Mouse (Mus musculus) layer of hippocampus, adult 11-12 months (tissue): ENCODE results near the gene Afg3l1.
"Not testable (repeated sequence)": the region's sequence is repeated elsewhere in the genome, so short reads cannot be mapped to it uniquely, and the experiment has no call there.

ENCODE experiments used
- DNase-seq: peaks from one replicate; pipeline ENCODE4 v3.0.0; 2022; ENCODE audit warnings: low spot score

Afg3l1 gene

DNA sequence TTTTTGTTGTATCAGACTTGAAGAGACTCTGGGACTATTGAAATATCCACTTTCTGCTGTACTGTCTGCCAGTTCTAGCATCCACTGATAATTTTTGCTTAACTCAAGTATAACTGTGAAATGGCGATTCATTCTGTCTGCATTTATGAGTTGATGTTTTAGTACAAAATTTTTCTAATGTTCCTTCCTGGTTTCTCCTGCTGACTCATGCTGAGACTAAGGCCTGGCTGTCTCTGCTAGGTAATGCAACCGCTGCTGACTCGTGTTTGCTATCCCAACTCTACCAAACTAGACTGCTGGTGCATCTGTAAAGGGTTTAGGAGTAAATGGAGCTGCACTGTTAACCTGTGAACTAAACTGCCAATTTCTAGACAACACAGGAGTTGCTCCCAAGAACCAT lies 10.2 kb upstream of the Afg3l1 start:
- no peak for DNase-seq

- not testable (repeated sequence) for DNase-seq
Measured at GRCm38 (mm10) chr8:123472991-123473390, 4.7 kb upstream of the Afg3l1 start.

GRCm38 (mm10) chr8:123474549-123474948 lies 3.2 kb upstream of the Afg3l1 start:
- DNase-seq = not testable (repeated sequence)

DNA sequence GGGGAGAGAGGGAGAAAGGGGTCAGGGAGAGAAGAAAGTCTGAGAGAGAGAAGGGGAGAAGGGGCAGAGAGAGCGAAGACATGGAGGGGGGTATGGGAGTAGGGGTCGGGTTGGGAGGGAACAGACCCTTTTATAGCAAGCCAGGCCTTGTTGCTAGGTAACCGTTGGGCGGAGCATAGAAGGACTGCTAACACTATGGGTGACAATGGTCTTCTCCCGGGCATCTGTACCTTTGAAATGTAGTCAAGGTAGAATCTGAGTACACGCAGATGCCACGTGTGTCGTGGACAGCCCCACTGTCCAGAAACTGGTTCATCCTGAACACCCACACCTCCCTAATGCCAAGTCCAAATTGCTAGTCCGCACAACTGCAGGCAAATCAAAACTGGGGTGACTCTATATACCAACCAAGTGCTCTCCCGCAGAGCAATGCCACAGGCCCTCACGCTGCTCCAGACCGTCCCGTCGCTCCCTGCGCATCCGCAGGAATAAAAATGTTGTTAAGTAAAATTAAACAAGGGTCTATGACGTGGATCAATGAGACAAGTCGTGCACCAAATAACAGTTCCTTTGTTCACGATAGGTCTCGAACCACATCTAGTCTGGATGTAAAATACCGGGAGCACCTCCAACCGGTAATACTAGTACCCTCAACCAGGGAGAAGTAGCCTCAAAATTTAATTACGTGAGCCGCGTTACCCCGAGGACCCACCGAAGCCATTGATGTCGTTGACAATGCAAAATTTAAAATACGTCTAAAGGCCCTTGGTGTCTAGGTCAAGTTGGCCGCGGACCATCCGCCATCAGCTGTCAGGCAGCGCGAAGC lies 579 bp upstream of the Afg3l1 start:
- peak; percentile 28 for DNase-seq

DNA sequence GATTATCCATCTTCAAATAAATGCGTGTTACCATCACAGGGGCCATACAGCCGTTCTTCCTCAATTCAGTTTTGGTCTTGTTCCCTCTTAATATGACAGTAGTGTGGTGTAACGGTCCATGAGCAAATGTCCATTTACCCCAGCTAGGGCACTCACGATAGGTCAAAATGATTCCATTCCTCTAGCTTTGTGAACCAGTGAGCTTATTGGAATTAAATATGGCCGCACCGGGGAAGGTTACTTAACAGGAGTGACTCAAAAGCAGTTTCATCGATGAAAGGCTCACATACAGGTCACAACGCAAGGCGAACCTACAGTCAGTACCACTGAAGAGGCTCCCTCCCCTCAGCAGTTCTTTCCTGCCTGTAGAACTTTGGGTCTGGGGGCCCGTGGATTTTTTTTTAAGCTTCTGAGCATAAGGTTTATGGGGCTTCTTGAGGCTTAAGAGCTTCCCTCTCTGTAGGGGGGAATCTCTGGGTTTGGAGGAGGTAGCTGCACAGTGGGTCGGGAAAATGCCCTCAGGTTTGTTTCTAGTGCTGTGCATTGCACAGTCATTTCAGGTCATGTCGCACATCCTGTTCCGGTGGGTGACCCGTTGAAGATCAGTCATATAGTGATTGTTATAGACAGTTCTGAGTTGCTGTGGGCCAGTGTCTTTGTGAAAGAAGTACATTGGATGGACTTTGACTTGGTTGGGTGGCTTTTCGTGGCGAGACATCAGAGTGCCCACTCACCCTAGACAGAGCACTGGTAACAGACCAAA lies 934 bp downstream of the Afg3l1 start:
- peak; percentile 19 for DNase-seq

DNA sequence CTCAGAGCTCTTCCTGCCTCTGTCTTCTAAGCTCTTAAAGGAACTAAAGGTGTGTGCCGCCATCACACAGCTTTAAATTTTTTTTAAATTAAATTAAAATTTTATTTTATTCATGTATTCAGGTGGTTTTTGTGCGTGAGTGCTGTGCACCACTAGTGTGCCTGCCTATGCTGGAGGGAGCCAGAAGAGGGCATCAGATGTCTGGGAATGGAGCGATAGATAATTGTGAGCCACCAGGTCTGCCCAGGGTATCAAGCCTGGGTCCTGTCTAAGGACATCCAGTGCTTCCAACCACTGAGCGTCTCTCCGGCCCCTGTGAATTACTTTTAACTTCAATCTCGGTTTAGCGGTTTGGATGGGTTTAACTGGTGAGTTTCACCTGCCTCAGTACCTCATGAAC lies 4.9 kb downstream of the Afg3l1 start:
- DNase-seq = no peak

- DNase-seq = no peak
Measured at GRCm38 (mm10) chr8:123491280-123492075, 13.8 kb downstream of the Afg3l1 start.

GRCm38 (mm10) chr8:123492898-123493297 lies 15.2 kb downstream of the Afg3l1 start:
- DNase-seq = no peak

GRCm38 (mm10) chr8:123497699-123498098 lies 20.0 kb downstream of the Afg3l1 start:
- no peak for DNase-seq

DNA sequence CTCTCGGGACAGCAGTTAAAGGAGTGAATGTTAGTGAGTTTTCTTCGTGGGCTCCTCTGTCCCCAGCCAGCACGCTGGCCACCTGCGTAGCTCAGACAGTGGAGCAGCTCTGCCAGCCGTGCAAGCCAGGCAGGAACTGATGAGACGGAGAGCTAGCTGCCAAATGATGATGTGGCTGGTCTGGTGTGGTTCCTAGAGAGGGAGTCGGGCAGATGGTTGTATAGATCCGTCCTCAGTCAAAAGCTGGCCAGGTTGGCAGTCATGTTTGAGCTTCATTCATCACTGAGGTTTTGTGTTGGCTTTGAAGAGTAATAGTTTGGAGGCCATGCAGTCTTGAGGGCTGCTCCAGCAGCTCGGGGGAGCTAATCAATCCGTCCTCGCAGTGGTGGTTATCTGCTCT lies 21.3 kb downstream of the Afg3l1 start:
- DNase-seq = peak; percentile 57

- DNase-seq = no peak
Measured at GRCm38 (mm10) chr8:123499556-123499955, 21.9 kb downstream of the Afg3l1 start.

DNA sequence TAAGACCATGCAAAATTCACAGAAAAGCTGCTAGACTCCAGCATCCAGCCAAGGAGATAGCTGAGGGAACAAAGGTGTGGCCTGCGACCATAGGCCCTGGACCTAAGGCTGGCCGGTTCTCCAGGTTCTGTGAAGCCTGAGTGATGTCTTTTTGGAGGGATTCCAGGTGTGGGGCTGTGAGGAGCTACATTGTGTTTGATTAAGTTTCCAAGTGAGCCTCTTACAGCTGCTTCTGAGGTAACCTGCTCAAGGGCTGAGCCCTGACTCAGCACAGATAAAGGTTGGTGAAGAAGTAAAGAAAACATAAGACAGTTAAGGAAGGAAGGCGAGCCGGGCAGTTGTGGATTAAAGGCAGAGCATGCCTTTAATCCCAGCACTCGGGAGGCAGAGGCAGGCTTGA lies 24.5 kb downstream of the Afg3l1 start:
- no peak for DNase-seq

DNA sequence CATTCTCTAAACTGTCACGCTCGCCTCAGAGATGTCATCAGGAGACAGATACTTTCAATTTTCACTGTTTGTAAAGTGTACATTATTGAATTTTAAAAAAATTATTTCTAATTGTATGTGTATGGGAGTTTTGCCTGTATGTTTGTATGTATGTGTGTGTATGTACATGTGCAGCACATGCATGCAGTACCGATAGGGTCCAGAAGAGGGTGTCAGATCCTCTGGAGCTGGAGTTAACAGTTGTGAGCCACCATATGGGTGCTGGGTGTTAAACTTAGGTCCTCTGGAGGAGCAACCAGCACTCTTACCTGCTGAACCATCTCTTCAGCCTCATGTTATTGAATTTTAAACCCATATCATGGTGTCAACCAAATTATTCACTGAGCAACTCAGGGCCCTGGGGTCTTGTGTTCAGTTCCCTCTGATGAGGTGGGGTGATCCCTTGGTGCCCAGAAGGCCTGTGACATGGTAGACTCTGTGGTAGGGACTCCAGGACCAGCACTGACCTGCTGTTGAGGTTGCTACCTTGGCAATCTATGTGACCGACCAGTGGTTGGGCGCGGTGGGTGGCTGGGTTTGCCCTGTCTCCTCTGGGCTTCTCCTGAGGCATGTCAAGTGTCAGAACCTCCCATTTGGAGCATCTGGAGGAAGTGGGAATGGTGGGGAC lies 26.2 kb downstream of the Afg3l1 start:
- no peak for DNase-seq

DNA sequence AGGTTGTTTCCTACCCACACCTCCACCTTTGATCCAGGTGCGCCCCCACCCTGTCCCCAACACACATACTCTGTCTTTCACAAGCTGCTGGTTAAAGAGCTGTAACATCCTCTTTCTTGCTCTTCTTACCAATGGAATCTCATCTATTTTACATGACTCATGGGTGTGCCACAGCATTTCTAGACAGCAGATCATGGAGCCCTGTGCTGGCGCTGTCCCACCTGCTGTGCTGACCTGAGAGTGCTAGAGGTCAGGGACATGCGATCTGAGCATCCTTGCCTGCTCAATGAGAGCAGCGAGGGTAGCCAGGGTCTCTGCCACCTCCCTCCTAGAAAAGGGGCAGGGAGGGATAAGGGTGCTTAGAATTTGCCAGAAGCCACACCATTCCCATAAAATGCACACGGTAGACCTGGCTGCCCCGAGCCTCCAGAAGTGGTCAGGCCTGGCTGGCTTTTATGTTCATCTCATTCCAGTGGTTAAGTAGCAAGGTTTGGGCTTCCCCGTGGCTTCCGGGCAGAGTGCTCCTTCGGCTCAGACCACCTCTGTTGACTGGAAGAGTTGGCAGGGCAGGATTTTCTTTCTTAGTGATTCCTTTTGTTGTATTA lies 27.0 kb downstream of the Afg3l1 start:
- DNase-seq = no peak

DNA sequence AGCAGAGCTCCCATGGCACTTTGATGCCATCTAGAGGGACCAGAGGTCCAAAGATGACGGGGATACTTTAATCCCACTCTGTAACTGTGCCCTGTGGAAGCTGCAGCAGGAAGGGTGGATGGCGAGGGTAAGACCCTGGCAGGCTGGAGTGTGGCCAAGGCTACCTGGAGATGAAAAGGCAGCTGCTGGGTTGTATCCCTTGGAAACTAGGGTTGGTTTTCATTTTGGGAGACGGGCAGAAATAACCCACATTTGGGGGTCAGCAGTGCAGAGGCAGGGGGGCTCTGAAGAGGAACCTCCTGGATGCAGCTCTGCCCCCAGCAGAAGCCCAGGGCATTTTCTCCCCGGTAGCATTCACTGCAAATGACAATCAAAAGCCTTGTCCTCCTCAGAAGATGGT lies 27.6 kb downstream of the Afg3l1 start:
- DNase-seq = no peak

GRCm38 (mm10) chr8:123505695-123506094 lies 28.0 kb downstream of the Afg3l1 start:
- DNase-seq = no peak

- DNase-seq = no peak
Measured at GRCm38 (mm10) chr8:123507153-123507552, 29.4 kb downstream of the Afg3l1 start.

DNA sequence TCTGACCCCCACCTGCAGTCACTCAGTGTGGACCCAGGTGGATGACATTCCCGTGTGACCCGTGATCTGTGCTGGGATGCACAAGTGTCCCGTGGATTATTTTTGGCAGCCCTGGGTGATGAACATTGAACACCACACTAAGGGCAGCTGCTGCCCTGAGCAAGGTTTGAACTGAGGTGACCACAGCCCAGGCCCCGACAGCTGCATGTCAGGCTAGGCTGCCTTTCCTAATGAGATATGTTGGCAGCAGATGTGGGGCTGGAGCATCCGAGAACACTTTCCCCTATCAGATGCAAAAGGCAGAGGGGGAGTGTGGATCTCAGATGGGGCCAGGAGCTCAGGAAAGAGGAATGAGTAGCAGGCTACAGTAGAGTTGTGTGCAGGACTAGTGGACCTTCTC lies 33.1 kb downstream of the Afg3l1 start:
- no peak for DNase-seq

- no peak for DNase-seq
Measured at GRCm38 (mm10) chr8:123514136-123514535, 36.4 kb downstream of the Afg3l1 start.

- DNase-seq = peak; percentile 23
Measured at GRCm38 (mm10) chr8:123514781-123515539, 37.3 kb downstream of the Afg3l1 start, which contains the start of gene Dbndd1. Gene Dbndd1, minus strand, starts transcription at chr8:123515463.

DNA sequence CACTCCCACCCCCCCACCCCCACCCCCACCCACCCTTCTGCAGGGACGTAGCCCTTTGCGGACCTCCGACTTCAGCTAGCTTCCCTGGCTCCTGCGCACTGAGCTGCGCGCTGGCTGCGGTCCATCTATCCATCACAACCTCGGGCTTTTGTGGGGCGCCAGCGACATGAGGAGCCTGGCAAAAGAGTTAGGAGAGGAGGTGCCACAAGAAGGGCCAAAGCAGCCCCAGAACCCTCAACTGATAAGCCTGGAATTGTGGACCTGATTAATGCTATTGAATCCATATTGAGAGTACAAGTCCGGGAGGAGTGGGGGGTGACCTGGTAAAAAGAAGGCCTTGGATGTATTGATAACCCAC lies 37.8 kb downstream of the Afg3l1 start:
- no peak for DNase-seq
